Mouse (Mus musculus) CH12.LX (cell line): ENCODE results near the gene Spopl.

ENCODE experiments used
- CHD2 ChIP-seq: IDR thresholded peaks from 2 replicates; pipeline ENCODE4 v1.6.1; 2011; ENCODE audit warnings: low read length, improper control_type of control experiment
- CTCF ChIP-seq, 2 experiments: IDR thresholded peaks in 1 of 2; conservative IDR thresholded peaks in 1 of 2; 2 replicates each; pipeline ENCODE4 v1.5.1; 2011 to 2012; ENCODE audit warnings: low read depth in 2 of 2, low read length in 2 of 2, improper control_type of control experiment in 1 of 2, inconsistent platforms in 1 of 2, mild to moderate bottlenecking in 1 of 2, moderate library complexity in 1 of 2
- EP300 ChIP-seq: IDR thresholded peaks from 2 replicates; pipeline ENCODE4 v1.6.1; 2011; ENCODE audit warnings: low read length, improper control_type of control experiment
- GABPA ChIP-seq: IDR thresholded peaks from 2 replicates; pipeline ENCODE4 v1.6.1; 2012; ENCODE audit warnings: low read depth, low read length, improper control_type of control experiment, inconsistent platforms; ENCODE audit not compliant: insufficient replicate concordance
- KAT2A ChIP-seq: IDR thresholded peaks from 2 replicates; pipeline ENCODE4 v1.6.1; 2012; ENCODE audit warnings: low read length, improper control_type of control experiment, inconsistent platforms; ENCODE audit not compliant: insufficient replicate concordance
- MAX ChIP-seq: IDR thresholded peaks from 2 replicates; pipeline ENCODE4 v1.6.1; 2011; ENCODE audit warnings: low read length, improper control_type of control experiment
- MAZ ChIP-seq: IDR thresholded peaks from 2 replicates; pipeline ENCODE4 v1.6.1; 2012; ENCODE audit warnings: low read depth, mild to moderate bottlenecking, inconsistent platforms, low read length, improper control_type of control experiment, moderate library complexity
- MEF2A ChIP-seq: IDR thresholded peaks from 2 replicates; pipeline ENCODE4 v1.6.1; 2014; ENCODE audit warnings: low read depth, mild to moderate bottlenecking, inconsistent platforms, low read length, improper control_type of control experiment, borderline replicate concordance
- NELFE ChIP-seq: IDR thresholded peaks from 2 replicates; pipeline ENCODE4 v1.6.1; 2011; ENCODE audit warnings: low read depth, low read length, improper control_type of control experiment
- POLR2A ChIP-seq: IDR thresholded peaks from 2 replicates; pipeline ENCODE4 v1.6.1; 2011; ENCODE audit warnings: low read depth, mild to moderate bottlenecking, improper control_type of control experiment, low read length
- POLR2AphosphoS2 ChIP-seq: IDR thresholded peaks from 2 replicates; pipeline ENCODE4 v1.6.1; 2011; ENCODE audit warnings: low read depth, low read length, improper control_type of control experiment
- SIN3A ChIP-seq: IDR thresholded peaks from 2 replicates; pipeline ENCODE4 v1.6.1; 2012; ENCODE audit warnings: low read length, improper control_type of control experiment, inconsistent platforms
- TCF12 ChIP-seq: IDR thresholded peaks from 2 replicates; pipeline ENCODE4 v1.6.1; 2014; ENCODE audit warnings: low read depth, mild to moderate bottlenecking, inconsistent platforms, low read length, improper control_type of control experiment
- ZC3H11A ChIP-seq: IDR thresholded peaks from 2 replicates; pipeline ENCODE4 v1.6.1; 2012; ENCODE audit warnings: low read depth, mild to moderate bottlenecking, inconsistent platforms, low read length, improper control_type of control experiment

DNA sequence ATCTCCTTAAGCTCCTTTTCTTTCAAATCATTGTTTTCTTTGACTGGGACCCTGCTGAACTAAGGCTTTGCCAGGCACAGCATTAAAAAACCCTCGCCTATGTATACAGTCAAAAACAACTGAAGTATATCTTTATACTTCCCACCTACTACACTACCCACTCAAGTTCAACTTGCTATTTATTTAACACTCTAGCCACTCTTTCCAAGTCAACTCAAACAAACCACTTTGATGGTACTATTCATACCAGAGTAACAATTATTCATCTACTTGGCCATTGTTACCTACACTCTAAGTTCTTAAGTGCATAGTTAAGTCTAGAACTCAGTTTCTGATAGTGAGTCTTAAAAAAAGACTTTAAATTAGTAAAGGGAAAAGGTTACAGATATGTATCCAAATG lies 3.1 kb downstream of the Spopl start:
- TF ChIP-seq SIN3A (no peak), CHD2 (no peak), CTCF (conservative IDR thresholded peaks at IDR 0.05 in 1 of 2, IDR thresholded peaks at IDR 0.05 in 1 of 2; ENCODE audit: low read depth in 2 of 2, low read length in 2 of 2) (no peak), GABPA (no peak), ZC3H11A (no peak), NELFE (no peak), MAZ (no peak), POLR2A (no peak), POLR2AphosphoS2 (no peak), EP300 (no peak), MEF2A (no peak), MAX (no peak), KAT2A (no peak), TCF12 (no peak)
